ENCODE assay signal across 8 mouse cellular contexts in the genomic region with DNA sequence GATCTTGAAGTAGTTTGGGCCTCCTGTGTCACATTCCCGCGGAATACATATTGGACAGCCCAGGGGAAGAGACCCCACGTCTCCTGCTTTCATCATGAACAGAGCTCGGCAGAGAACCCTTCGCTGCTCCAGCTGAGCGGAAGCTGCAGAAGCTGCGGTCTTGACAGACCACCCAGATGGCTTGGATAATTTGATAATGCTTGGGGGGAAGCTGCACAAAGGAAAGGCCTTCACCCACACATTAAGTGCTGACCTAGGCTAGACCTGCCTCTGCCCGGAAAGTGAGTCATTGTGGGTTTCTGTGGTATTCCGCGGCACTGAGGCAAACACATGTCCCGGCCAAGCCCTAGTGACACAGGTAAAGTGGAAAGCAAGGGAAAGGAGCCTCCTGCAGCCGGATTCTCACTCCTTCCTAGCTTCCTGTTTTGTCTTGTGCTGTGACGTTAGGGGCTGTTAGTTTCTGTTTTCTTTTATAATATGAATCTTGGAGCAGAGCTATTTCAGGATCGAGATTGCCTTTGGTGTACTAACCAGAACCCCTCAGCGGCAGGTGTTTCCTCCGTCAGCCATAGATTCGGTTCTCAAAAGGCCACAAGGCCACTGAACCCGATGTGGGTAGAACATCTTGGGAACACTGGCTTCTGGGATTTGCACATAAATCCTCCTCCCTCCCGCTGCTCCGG. TPM values are rescaled to one million over a fixed set of nuclear protein-coding genes. Genes with fewer than 3 reads are reported as not detected.
A peak's percentile ranks its signal among the peaks of the same experiment; 100 is the strongest.
DNase-seq lines count a peak whose midpoint lies in the region; ATAC-seq lines count a peak whose summit lies in the region.

No protein-coding gene starts in this region.

- no peak overlapping the region for H3K9ac ChIP-seq in forebrain, embryonic 13.5 days
- H3K9ac ChIP-seq in embryonic facial prominence, embryonic 12.5 days = no peak overlapping the region
- no peak overlapping the region for H3K9ac ChIP-seq in forebrain, embryonic 15.5 days (replicated peaks)

- no peaks in the 10 kb centered on the region for H3K36me3 ChIP-seq in forebrain, embryonic 10.5 days (replicated peaks)
- no peaks in the 10 kb centered on the region for H3K36me3 ChIP-seq in forebrain, embryonic 13.5 days (ENCODE audit: poor library complexity, severe bottlenecking)
- H3K36me3 ChIP-seq in embryonic facial prominence, embryonic 12.5 days = no peaks in the 10 kb centered on the region
- H3K36me3 ChIP-seq in forebrain, embryonic 15.5 days = no peaks in the 10 kb centered on the region

- no peak for DNase-seq in forebrain, embryonic 10.5 days (ENCODE audit: extremely low spot score, low spot score)
- DNase-seq in CD4-positive, CD25-positive, alpha-beta regulatory T cell, adult 2 months (ENCODE audit: low read depth, low spot score) = peak; percentile 81
- DNase-seq in lung, postnatal 14 days = peak; percentile 5
- peak; percentile 57 for DNase-seq in thymus, postnatal 14 days
- no peak for DNase-seq in layer of hippocampus, adult 11-12 months (ENCODE audit: low spot score)

- H3K4me2 ChIP-seq in forebrain, embryonic 13.5 days = no peak overlapping the region
- peak overlapping the region; percentile 11; the same call in 1 of the 2 replicates for H3K4me2 ChIP-seq in embryonic facial prominence, embryonic 12.5 days (replicated peaks)
- H3K4me2 ChIP-seq in forebrain, embryonic 15.5 days (replicated peaks) = no peak overlapping the region

- no peaks in the 10 kb centered on the region for H3K27me3 ChIP-seq in forebrain, embryonic 10.5 days (ENCODE audit: poor library complexity, severe bottlenecking)
- no peaks in the 10 kb centered on the region for H3K27me3 ChIP-seq in forebrain, embryonic 13.5 days
- no peaks in the 10 kb centered on the region for H3K27me3 ChIP-seq in embryonic facial prominence, embryonic 12.5 days
- H3K27me3 ChIP-seq in forebrain, embryonic 15.5 days = no peaks in the 10 kb centered on the region

- H3K9me3 ChIP-seq in forebrain, embryonic 10.5 days = no peaks in the 10 kb centered on the region
- H3K9me3 ChIP-seq in forebrain, embryonic 13.5 days (replicated peaks) = no peaks in the 10 kb centered on the region
- H3K9me3 ChIP-seq in embryonic facial prominence, embryonic 12.5 days = no peaks in the 10 kb centered on the region
- no peaks in the 10 kb centered on the region for H3K9me3 ChIP-seq in forebrain, embryonic 15.5 days

- ATAC-seq in forebrain, embryonic 13.5 days = no peak
- no peak for ATAC-seq in embryonic facial prominence, embryonic 12.5 days (ENCODE audit: insufficient number of reproducible peaks, insufficient read depth, low FRiP score, low TSS enrichment)
- ATAC-seq in forebrain, embryonic 15.5 days (replicated peaks) = no peak

- peaks cover 15% of the 10 kb centered on the region for H3K4me1 ChIP-seq in forebrain, embryonic 10.5 days
- H3K4me1 ChIP-seq in forebrain, embryonic 13.5 days = 0 out of 2 replicates have a peak, but pooled peaks cover 7% of the 10 kb centered on the region
- peaks cover 8% of the 10 kb centered on the region for H3K4me1 ChIP-seq in embryonic facial prominence, embryonic 12.5 days
- H3K4me1 ChIP-seq in forebrain, embryonic 15.5 days = peaks cover 8% of the 10 kb centered on the region

- no peak overlapping the region for H3K4me3 ChIP-seq in forebrain, embryonic 10.5 days
- no peak overlapping the region for H3K4me3 ChIP-seq in forebrain, embryonic 13.5 days
- H3K4me3 ChIP-seq in embryonic facial prominence, embryonic 12.5 days = no peak overlapping the region
- no peak overlapping the region for H3K4me3 ChIP-seq in forebrain, embryonic 15.5 days

- WGBS in forebrain, embryonic 10.5 days = 75% methylated on average over 20 of the region's 20 CpGs
- 72% methylated on average over 20 of the region's 20 CpGs for WGBS in forebrain, embryonic 13.5 days
- WGBS in embryonic facial prominence, embryonic 12.5 days = 45% methylated on average over 20 of the region's 20 CpGs
- 77% methylated on average over 20 of the region's 20 CpGs for WGBS in forebrain, embryonic 15.5 days

- peak overlapping the region; percentile 4 for H3K27ac ChIP-seq in forebrain, embryonic 10.5 days
- no peak overlapping the region for H3K27ac ChIP-seq in forebrain, embryonic 13.5 days
- H3K27ac ChIP-seq in embryonic facial prominence, embryonic 12.5 days = no peak overlapping the region
- H3K27ac ChIP-seq in forebrain, embryonic 15.5 days (replicated peaks) = no peak overlapping the region

RNA-seq across cellular contexts. Expression of a gene that starts 33.6 kb away (rescaled TPM):
- 24.2 and 25.5 TPM in 2 replicates for polyA plus RNA-seq in forebrain, embryonic 10.5 days (2016; fragmentation: Nextera tagmentation; extraction: Ambion mirVana)
- polyA plus RNA-seq in forebrain, embryonic 13.5 days (2015; fragmentation: Nextera tagmentation; extraction: Ambion mirVana) = 31.4 and 32.3 TPM in 2 replicates
- 33.5 and 34.9 TPM in 2 replicates for polyA plus RNA-seq in embryonic facial prominence, embryonic 12.5 days (2016; fragmentation: Nextera tagmentation; extraction: Ambion mirVana)
- polyA plus RNA-seq in forebrain, embryonic 15.5 days (2015; fragmentation: Nextera tagmentation; extraction: Ambion mirVana) = 28.6 and 30.7 TPM in 2 replicates

Comparison
In these comparisons a context has a peak if more than half of its experiments do, and no peak if none do; other contexts are left out.
1. DNase-seq: peak in CD4-positive, CD25-positive, alpha-beta regulatory T cell, adult 2 months (single experiment), lung, postnatal 14 days (single experiment) and thymus, postnatal 14 days (single experiment); none in forebrain, embryonic 10.5 days (single experiment) and layer of hippocampus, adult 11-12 months (single experiment).